8 mouse cellular contexts compared by ENCODE assay signal in genomic region chr12:118303066-118303465, GRCm38 (mm10). TPM values are rescaled to one million over a fixed set of nuclear protein-coding genes. Genes with fewer than 3 reads are reported as not detected.
A peak's percentile ranks its signal among the peaks of the same experiment; 100 is the strongest.
DNase-seq lines count a peak whose midpoint lies in the region; ATAC-seq and TF ChIP-seq lines count a peak whose summit lies in the region.

No protein-coding gene starts in this region.

- intact Hi-C loops in heart, postnatal 10 days (cut with DNase I) = loop anchor here (5.0 kb wide), 2 partner anchors 106 to 549 kb away; partner anchors contain the start of gene Dnah11
- intact Hi-C loops in left cerebral cortex, postnatal 36 days (cut with DNase I) = loop anchor here (5.0 kb wide), 3 partner anchors 154 to 549 kb away; no protein-coding TSS in a partner anchor

- 96% methylated on average over 5 of the region's 5 CpGs for WGBS in heart, embryonic 14.5 days
- WGBS in forebrain, embryonic 14.5 days = 92% methylated on average over 5 of the region's 5 CpGs
- WGBS in liver, embryonic 16.5 days (ENCODE audit: insufficient replicate concordance) = 44% methylated on average over 5 of the region's 5 CpGs

- H3K9ac ChIP-seq in heart, embryonic 14.5 days (ENCODE audit: low read length) = no peak overlapping the region
- peak overlapping the region; percentile 85 for H3K9ac ChIP-seq in MEL (ENCODE audit: control insufficient read depth, low read depth, low read length, poor library complexity, severe bottlenecking)
- H3K9ac ChIP-seq in forebrain, embryonic 14.5 days (ENCODE audit: low read length) = no peak overlapping the region
- H3K9ac ChIP-seq in liver, embryonic 16.5 days (ENCODE audit: low read depth, low read length) = peak overlapping the region; percentile 75

- peak overlapping the region; percentile 65 for H3K4me2 ChIP-seq in heart, embryonic 14.5 days (ENCODE audit: low read length)
- peak overlapping the region; percentile 61 for H3K4me2 ChIP-seq in forebrain, embryonic 14.5 days (ENCODE audit: low read length)
- peak overlapping the region; percentile 94 for H3K4me2 ChIP-seq in liver, embryonic 16.5 days (ENCODE audit: low read depth, low read length)

- H3K36me3 ChIP-seq in heart, embryonic 14.5 days (ENCODE audit: control insufficient read depth, insufficient read depth, low read length) = peaks cover 13% of the 10 kb centered on the region
- peaks cover 0 to 60% of the 10 kb centered on the region in 2 experiments; a peak in 2 of 4 replicates for H3K36me3 ChIP-seq in MEL (ENCODE audit: control insufficient read depth in 1 of 2, insufficient read depth in 2 of 2, low read length in 2 of 2)
- 0 out of 2 replicates have a peak, but pooled peaks cover 6% of the 10 kb centered on the region for H3K36me3 ChIP-seq in forebrain, embryonic 14.5 days (ENCODE audit: control insufficient read depth, insufficient read depth, low read length)
- H3K36me3 ChIP-seq in liver, embryonic 16.5 days (ENCODE audit: control insufficient read depth, insufficient read depth) = peaks cover 3% of the 10 kb centered on the region; the same call in 1 of the 2 replicates

- TF ChIP-seq POLR2A in MEL (IDR thresholded peaks at IDR 0.05; ENCODE audit: control insufficient read depth in 1 of 2, insufficient read depth in 1 of 2, low read depth in 1 of 2, low read length in 2 of 2, poor library complexity in 1 of 2) = peak in 1 of 2 experiments; percentile 52; a peak in 1 of 4 replicates

- peaks cover 6 to 16% of the 10 kb centered on the region in 2 experiments; a peak in 3 of 4 replicates for H3K4me1 ChIP-seq in heart, embryonic 14.5 days (ENCODE audit: control insufficient read depth in 2 of 2, insufficient read depth in 2 of 2, low read length in 2 of 2)
- peaks cover 38 to 47% of the 10 kb centered on the region in 2 experiments for H3K4me1 ChIP-seq in MEL (ENCODE audit: control insufficient read depth in 1 of 2, insufficient read depth in 2 of 2, low read length in 2 of 2)
- peaks cover 14% of the 10 kb centered on the region for H3K4me1 ChIP-seq in forebrain, embryonic 14.5 days (ENCODE audit: control insufficient read depth, insufficient read depth, low read length)
- H3K4me1 ChIP-seq in liver, embryonic 16.5 days (ENCODE audit: control insufficient read depth, low read depth, low read length) = peaks cover 38% of the 10 kb centered on the region

- H3K27me3 ChIP-seq in heart, embryonic 14.5 days (ENCODE audit: control insufficient read depth, insufficient read depth, low read length) = no peaks in the 10 kb centered on the region
- H3K27me3 ChIP-seq in MEL (ENCODE audit: control insufficient read depth in 1 of 2, insufficient read depth in 2 of 2, low read length in 2 of 2) = no peaks in the 10 kb centered on the region
- H3K27me3 ChIP-seq in forebrain, embryonic 14.5 days (replicated peaks; ENCODE audit: control insufficient read depth, insufficient read depth, low read length) = no peaks in the 10 kb centered on the region
- H3K27me3 ChIP-seq in liver, embryonic 16.5 days (ENCODE audit: control insufficient read depth, insufficient read depth, low read depth, low read length) = no peaks in the 10 kb centered on the region

- peaks cover 27% of the 10 kb centered on the region for H3K79me2 ChIP-seq in MEL (ENCODE audit: control insufficient read depth, insufficient read depth, low read length, poor library complexity)

- no peak overlapping the region for H3K4me3 ChIP-seq in heart, embryonic 14.5 days (ENCODE audit: control insufficient read depth in 1 of 2, insufficient read depth in 1 of 2, low read depth in 1 of 2, low read length in 2 of 2)
- H3K4me3 ChIP-seq in MEL (ENCODE audit: control insufficient read depth in 1 of 2, insufficient read depth in 1 of 2, low read depth in 2 of 2, low read length in 2 of 2) = peak overlapping the region; percentile 59 to 68
- peak overlapping the region; percentile 87; the same call in 1 of the 2 replicates for H3K4me3 ChIP-seq in forebrain, embryonic 14.5 days (ENCODE audit: low read depth, low read length)
- H3K4me3 ChIP-seq in liver, embryonic 16.5 days (ENCODE audit: low read depth, low read length) = peak overlapping the region; percentile 100

- ATAC-seq in heart, embryonic 14.5 days (ENCODE audit: insufficient number of reproducible peaks, insufficient read depth, low FRiP score, low read depth) = no peak
- no peak for ATAC-seq in forebrain, embryonic 14.5 days
- ATAC-seq in liver, embryonic 16.5 days (ENCODE audit: low read depth) = no peak

- TF ChIP-seq CTCF in MEL (IDR thresholded peaks at IDR 0.05 in 2 of 3, conservative IDR thresholded peaks at IDR 0.05 in 1 of 3; ENCODE audit: control insufficient read depth in 1 of 3, insufficient read depth in 1 of 3, low read depth in 2 of 3, low read length in 3 of 3, poor library complexity in 1 of 3, severe bottlenecking in 1 of 3) = no peak

- TF ChIP-seq EP300 in MEL (IDR thresholded peaks at IDR 0.05; ENCODE audit: low read depth in 1 of 2, low read length in 2 of 2) = no peak

- TF ChIP-seq RAD21 in MEL (IDR thresholded peaks at IDR 0.05; ENCODE audit: low read depth, low read length) = no peak

- DNase-seq in heart, postnatal 10 days = no peak
- DNase-seq in MEL (ENCODE audit: low read depth, low spot score) = peak; percentile 91
- DNase-seq in forebrain, embryonic 14.5 days (ENCODE audit: low spot score) = no peak
- DNase-seq in adrenal gland, postnatal 36 days = no peak
- no peak for DNase-seq in yolk sac, embryonic 10.5 days (ENCODE audit: low spot score)
- no peak for DNase-seq in left cerebral cortex, postnatal 36 days (ENCODE audit: low spot score in 2 of 2)

- peak overlapping the region in 1 of 2 experiments; percentile 69; a peak in 2 of 4 replicates for H3K27ac ChIP-seq in heart, embryonic 14.5 days (replicated peaks in 1 of 2; ENCODE audit: control insufficient read depth in 1 of 2, insufficient read depth in 1 of 2, low read depth in 2 of 2, low read length in 2 of 2)
- peak overlapping the region; percentile 99 for H3K27ac ChIP-seq in MEL (ENCODE audit: control insufficient read depth, low read depth, low read length)
- H3K27ac ChIP-seq in forebrain, embryonic 14.5 days (ENCODE audit: low read depth, low read length) = no peak overlapping the region
- H3K27ac ChIP-seq in liver, embryonic 16.5 days (ENCODE audit: low read length) = peak overlapping the region; percentile 95

- H3K9me3 ChIP-seq in heart, embryonic 14.5 days (ENCODE audit: control insufficient read depth, low read length) = no peaks in the 10 kb centered on the region
- H3K9me3 ChIP-seq in MEL (replicated peaks; ENCODE audit: insufficient read depth, low read length) = no peaks in the 10 kb centered on the region
- no peaks in the 10 kb centered on the region for H3K9me3 ChIP-seq in forebrain, embryonic 14.5 days (replicated peaks; ENCODE audit: control insufficient read depth, low read length)
- no peaks in the 10 kb centered on the region for H3K9me3 ChIP-seq in liver, embryonic 16.5 days (replicated peaks; ENCODE audit: control insufficient read depth, low read length)

TF ChIP-seq in MEL, 35 proteins besides CTCF, POLR2A, EP300 and RAD21:
- TF ChIP-seq TAL1 (IDR thresholded peaks at IDR 0.05; ENCODE audit: low read length) (no peak), TCF12 (IDR thresholded peaks at IDR 0.05; ENCODE audit: low read depth, low read length) (no peak), MAX (IDR thresholded peaks at IDR 0.05; ENCODE audit: low read length) (no peak), E2F4 (IDR thresholded peaks at IDR 0.05; ENCODE audit: borderline replicate concordance, low read depth, low read length) (no peak), MYB (IDR thresholded peaks at IDR 0.05; ENCODE audit: low read depth, low read length) (no peak), TBP (IDR thresholded peaks at IDR 0.05; ENCODE audit: low read depth, low read length) (no peak), ZKSCAN1 (IDR thresholded peaks at IDR 0.05; ENCODE audit: low read depth, low read length) (no peak), ZC3H11A (IDR thresholded peaks at IDR 0.05; ENCODE audit: low read depth, low read length) (no peak), KAT2A (conservative IDR thresholded peaks at IDR 0.05; ENCODE audit: low read depth, low read length) (no peak), MXI1 (IDR thresholded peaks at IDR 0.05; ENCODE audit: low read depth, low read length) (no peak), ZNF384 (IDR thresholded peaks at IDR 0.05; ENCODE audit: low read depth, low read length) (no peak), POLR2AphosphoS5 (IDR thresholded peaks at IDR 0.05; ENCODE audit: borderline replicate concordance, low read depth, low read length) (no peak), SIN3A (IDR thresholded peaks at IDR 0.05; ENCODE audit: low read length) (no peak), MEF2A (IDR thresholded peaks at IDR 0.05; ENCODE audit: extremely low read depth, insufficient replicate concordance, low read depth, low read length, poor library complexity, severe bottlenecking) (no peak), CHD2 (IDR thresholded peaks at IDR 0.05; ENCODE audit: low read length) (no peak), ZMIZ1 (IDR thresholded peaks at IDR 0.05; ENCODE audit: low read depth, low read length) (no peak)

RNA-seq across cellular contexts. Expression of gene Sp4, which starts 1.8 kb away (rescaled TPM):
- 7.9 and 11.4 TPM in 2 replicates for polyA plus RNA-seq in heart, embryonic 14.5 days (2014; fragmentation: Nextera tagmentation; extraction: Ambion mirVana)
- 10 to 100 TPM in 1 of 2 experiments, 1 to 10 TPM in 1; 7.8 to 10.3 TPM for total RNA-seq in heart, postnatal 10 days (2021)
- 35.3 and 35.4 TPM in 2 replicates for total RNA-seq in MEL (2012; rRNA removed)
- 10 to 100 TPM; 21.4 to 33.9 TPM for polyA plus RNA-seq in MEL (2012; ENCODE audit: insufficient read depth in 1 of 2, insufficient read length in 2 of 2, low read depth in 1 of 2, low replicate concordance in 2 of 2, missing spikeins in 1 of 2)
- polyA plus RNA-seq in forebrain, embryonic 14.5 days (2014; fragmentation: Nextera tagmentation; extraction: Ambion mirVana) = 27.6 and 28.9 TPM in 2 replicates
- 5.7 and 6.0 TPM in 2 replicates for polyA plus RNA-seq in liver, embryonic 16.5 days (2015; fragmentation: Nextera tagmentation; extraction: Ambion mirVana)
- 1 to 10 TPM; 6.1 to 8.6 TPM for total RNA-seq in adrenal gland, postnatal 36 days (2021)
- 10 to 100 TPM; 27.3 to 28.4 TPM for total RNA-seq in left cerebral cortex, postnatal 36 days (2021)

Comparison
In these comparisons a context has a peak if more than half of its experiments do, and no peak if none do; other contexts are left out.
1. H3K4me3 ChIP-seq: peak in MEL (2 of 2), forebrain, embryonic 14.5 days (single experiment) and liver, embryonic 16.5 days (single experiment); none in heart, embryonic 14.5 days (0 of 2).
2. H3K9ac ChIP-seq: peak in MEL (single experiment) and liver, embryonic 16.5 days (single experiment); none in heart, embryonic 14.5 days (single experiment) and forebrain, embryonic 14.5 days (single experiment).
3. Peak in every context shown above with its lines, with median percentiles within 50 percentile points of each other: H3K4me2 ChIP-seq.